Mouse (Mus musculus): ENCODE measurements around the gene Tmem43. TPM values are rescaled to one million over a fixed set of nuclear protein-coding genes. Genes with fewer than 3 reads are reported as not detected.

The Tmem43 gene
- total RNA-seq, 2 experiments from 2014 or later: 40.6 to 42.4 TPM

- DNase-seq (ENCODE audit: low spot score in 2 of 2): no peak
Measured at GRCm38 (mm10) chr6:91533359-91533758, 59.9 kb downstream of the Tmem43 start.

- no peak for DNase-seq (ENCODE audit: low spot score in 2 of 2)
Measured at GRCm38 (mm10) chr6:91533771-91534170, 60.3 kb downstream of the Tmem43 start.

DNA sequence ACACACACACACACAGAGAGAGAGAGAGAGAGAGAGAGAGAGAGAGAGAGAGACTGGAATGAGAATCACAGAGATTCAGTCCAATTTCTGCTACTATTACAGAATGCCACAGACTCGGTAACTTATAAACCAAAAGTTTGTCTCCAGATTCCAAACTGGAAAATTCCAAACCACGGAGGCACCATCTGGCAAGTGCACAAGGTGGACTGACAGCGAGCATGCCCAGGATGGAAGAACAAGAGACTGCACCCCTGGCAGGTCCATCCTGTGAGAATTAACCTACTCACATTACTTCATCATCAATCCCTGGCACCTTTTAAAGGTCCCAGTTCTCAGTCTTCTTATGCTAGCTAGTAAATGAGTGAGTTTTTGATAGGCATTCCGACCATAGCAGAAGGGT lies 60.8 kb downstream of the Tmem43 start:
- no peak for DNase-seq (ENCODE audit: low spot score in 2 of 2)

DNA sequence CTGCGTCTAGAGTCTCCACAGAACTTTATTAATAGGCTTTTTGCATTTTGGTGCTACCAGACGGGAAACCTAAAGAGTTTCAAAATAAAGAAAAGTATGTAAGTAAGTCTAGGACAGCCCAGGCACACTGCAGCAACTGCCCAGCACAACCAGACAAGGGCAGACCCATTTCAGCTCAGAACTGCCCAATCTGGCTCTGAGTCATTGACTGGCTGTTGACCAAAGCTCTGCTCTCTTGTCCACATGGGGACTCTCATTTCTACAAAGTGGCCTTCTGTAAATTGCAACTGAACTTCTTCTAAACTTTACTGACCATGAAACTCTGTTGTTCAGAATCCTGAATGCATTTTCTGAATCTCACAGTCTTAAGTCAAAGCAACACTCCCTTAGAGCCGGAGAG lies 61.7 kb downstream of the Tmem43 start:
- no peak for DNase-seq (ENCODE audit: low spot score in 2 of 2)

- no peak for DNase-seq (ENCODE audit: low spot score in 2 of 2)
Measured at GRCm38 (mm10) chr6:91536047-91536765, 62.7 kb downstream of the Tmem43 start.

Other genes starting within 250 kb of the Tmem43 start
- gene Wnt7a, start 62.3 kb upstream of the Tmem43 start, total RNA-seq (2021): under 1 TPM; 0.08 to 0.34 TPM
- 10 to 100 TPM; 17.0 to 17.6 TPM for gene Chchd4, start 157 bp upstream of the Tmem43 start, total RNA-seq (2021)
- gene Xpc, start 42.2 kb downstream of the Tmem43 start, total RNA-seq (2021): 10 to 100 TPM; 21.8 to 23.0 TPM
- gene Lsm3, start 42.2 kb downstream of the Tmem43 start, total RNA-seq (2021): 10 to 100 TPM; 58.6 to 62.8 TPM
- gene Slc6a6, start 210.3 kb downstream of the Tmem43 start, total RNA-seq (2021): 100 to 1,000 TPM; 314 to 322 TPM

All from adrenal gland, postnatal 4 days (tissue).